Mouse (Mus musculus) adrenal gland, postnatal 14 days (tissue): Measurements from ENCODE around the gene Lrrc23. TPM values are rescaled to one million over a fixed set of nuclear protein-coding genes. Genes with fewer than 3 reads are reported as not detected.
"Not testable (repeated sequence)": the region's sequence is repeated elsewhere in the genome, so short reads cannot be mapped to it uniquely, and the experiment has no call there.

Experiments used
- DNase-seq: peaks from one replicate; pipeline ENCODE4 v3.0.0; 2021; ENCODE audit warnings: mixed read lengths
- long read RNA-seq, 2 experiments: library from polyadenylated mRNA; stranded (forward); transcript quantifications; one replicate each; pipeline ENCODE4 v2.0.0; 2021
- total RNA-seq: library from RNA; stranded (reverse); gene quantifications from 2 replicates; pipeline ENCODE4 v1.2.3, GENCODE M21; 2021

Gene Lrrc23
- total RNA-seq, result not detected in 2 replicates
- long read RNA-seq, experiment 1, result 0 reads
- long read RNA-seq, experiment 2, result 0 reads

DNA sequence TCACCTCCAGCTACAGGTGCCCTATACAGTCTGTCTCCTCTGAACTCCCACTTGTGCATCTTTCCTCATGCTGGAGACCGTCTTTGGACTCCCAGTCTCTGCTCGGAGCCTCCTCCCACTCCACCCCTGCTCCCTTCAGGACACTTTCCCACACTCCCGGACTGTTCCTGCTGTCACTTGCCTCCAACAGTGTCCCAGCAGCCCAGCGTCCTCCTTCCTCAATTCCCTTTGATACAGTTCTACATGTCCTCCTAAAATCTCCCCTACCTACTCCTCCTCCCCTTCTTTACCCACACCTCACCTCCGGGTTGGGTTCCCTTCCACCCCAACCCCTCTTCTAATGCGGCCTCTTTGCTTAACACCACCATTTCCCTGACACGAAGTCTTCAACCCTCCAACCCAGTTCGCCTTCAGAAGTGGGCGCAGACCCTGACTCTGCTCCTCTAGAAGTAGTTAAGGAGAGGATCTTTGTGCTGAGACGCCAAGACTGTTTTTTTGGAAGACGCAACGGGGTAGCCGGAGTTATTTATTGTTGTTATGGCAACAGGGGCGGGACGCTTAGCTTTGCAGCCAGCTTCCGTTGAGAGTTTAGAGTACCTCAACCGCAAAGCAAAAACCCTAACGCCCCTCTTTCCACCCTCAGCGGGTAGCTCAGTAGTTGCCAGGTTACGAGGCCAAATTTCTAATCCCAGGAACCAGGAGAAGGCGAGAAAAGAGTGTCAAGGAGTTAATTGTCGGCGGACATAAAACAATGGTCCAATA, at the start of gene Lrrc23:
Gene Lrrc23, minus strand, starts transcription at position 506 of the 762 bp plus-strand sequence.
- peak; percentile 54 for DNase-seq

DNA sequence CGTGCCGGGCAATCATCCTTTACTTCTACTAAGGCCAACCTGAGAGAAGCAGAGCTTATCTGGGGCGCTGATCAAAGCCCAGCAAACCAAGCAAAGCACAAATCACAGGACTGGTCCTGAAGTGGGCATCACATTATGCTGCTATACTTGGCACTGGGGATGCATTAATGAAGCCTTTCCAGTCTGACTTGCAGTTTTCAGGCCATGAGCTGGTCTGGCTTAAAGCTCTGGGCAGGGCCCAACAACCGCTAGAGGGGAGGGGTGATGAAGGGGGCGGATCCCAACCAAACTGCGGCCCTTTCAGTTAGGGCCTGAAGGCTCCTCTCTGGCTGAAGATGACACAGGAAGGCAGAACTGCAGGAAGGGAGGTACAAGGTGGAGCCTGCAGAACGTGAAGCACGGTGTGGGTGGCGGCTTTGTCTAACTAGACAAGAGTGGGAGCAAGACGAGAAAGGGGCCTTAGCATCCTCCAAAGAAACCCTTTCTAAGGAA, 48.6 kb upstream of the Lrrc23 start:
- DNase-seq, result peak; percentile 77

DNA sequence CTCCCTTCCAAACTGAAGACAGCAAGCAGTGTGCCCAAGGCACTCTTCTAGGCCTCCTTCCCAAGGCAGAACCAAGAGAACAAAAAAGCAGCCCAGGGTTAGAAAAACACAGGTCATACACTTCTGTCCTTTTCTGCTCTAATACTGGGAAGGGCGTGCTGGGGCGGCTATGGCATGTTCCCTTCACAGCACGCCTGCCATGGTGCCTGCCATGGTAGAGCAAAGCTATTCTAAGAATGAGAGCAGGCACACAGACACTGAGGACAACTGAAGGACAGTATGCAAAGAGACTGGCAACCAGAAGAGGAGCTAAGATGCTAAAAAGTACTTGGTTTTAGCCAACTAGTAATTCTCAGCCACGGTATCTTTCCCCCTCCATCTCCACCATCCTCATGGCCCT, 42.5 kb upstream of the Lrrc23 start:
- DNase-seq, result no peak

DNA sequence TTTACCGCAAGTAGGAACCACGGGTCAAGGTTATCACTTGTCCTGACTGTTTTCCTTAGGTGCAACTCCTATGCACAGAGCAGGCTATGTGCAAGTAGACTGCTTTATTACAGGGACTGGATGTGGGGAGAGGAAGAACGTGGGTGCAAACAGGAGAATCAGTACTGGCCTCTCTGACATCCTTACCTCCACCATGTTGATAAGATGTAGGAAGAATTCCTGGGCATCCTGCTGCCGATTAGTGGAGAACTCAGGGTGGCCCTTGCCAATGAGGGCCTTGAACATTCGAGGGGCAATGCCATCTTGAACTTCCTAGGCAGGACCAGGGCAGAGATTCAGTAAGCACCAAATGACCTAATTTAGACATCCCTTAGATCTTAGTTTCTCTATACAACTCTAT, 41.4 kb upstream of the Lrrc23 start:
- DNase-seq, result no peak

DNA sequence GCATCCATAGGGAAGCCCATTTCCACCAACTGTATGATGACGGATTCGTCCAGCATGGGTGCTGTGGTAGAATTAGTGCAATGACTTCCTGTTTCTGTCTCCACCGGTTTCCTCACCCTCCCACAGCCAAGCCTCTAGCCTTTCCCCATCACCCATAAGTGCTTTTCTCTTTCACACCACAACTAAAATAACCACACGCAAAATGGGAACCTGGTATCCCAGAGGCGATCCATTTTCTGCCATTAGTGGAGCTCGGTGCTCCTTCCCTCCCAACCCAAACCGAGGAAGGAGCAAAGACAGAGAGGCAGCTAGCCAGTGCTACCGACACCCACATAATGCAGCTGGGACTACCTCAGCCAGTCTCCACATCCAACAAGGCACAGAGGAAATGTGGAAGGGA, 38.4 kb upstream of the Lrrc23 start:
- DNase-seq, result no peak

DNA sequence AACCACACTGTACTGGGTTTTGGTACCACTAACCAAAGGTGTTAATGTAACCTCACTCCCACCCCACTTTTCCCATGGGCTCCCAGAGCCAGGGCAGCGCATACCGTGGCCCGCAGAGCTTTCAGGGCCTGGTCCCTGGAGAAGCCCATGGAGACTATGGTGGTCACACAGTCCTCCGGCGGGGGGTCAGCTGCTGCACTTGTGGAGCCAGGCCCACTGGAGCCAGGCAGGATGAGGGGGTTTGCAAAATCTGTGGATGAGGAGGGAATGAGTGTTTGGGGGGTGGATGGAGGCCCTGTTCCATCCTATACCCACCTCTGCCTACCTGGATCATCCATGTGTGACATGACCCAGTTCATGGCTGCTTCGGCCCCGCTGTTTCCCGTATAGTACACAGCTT, 38.0 kb upstream of the Lrrc23 start:
- DNase-seq, result no peak

DNA sequence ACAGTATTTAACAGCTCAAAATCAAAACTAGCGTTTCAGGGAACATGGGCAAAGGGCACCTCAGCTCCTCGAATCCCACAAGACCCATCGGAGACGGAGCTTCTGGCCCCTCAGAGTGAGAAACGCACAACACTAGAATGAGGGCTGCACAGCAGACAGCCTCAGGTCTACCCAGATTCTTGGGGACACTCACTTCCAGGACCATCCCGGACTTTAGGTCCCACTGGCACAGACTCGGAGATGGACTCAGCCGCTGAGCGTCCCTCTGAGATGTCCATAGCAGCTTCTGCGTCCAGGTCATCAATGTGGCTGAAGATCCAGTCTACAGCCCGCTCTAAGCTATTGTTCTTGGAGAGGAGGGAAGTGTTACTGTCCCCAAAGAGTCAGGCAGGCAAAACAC, 37.6 kb upstream of the Lrrc23 start:
- no peak for DNase-seq

DNA sequence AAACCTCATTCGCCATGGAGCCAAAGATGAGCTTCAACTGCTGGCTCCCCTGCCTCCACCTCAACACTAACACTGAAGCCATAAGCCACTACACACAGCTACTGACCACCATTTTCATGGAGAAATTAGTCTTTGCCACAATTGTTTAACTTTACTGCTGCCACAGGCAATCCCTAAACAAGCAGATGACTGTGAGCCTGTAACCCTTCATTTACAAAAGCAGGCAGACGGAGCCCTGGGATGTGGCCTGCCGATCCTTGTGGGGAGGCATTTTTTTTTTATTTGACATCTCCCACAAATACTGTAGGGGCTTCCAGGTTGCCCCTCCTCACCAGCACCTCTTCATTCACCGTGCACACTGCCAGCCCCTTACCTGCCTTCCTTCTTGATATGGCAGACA, 37.1 kb upstream of the Lrrc23 start:
- no peak for DNase-seq

DNA sequence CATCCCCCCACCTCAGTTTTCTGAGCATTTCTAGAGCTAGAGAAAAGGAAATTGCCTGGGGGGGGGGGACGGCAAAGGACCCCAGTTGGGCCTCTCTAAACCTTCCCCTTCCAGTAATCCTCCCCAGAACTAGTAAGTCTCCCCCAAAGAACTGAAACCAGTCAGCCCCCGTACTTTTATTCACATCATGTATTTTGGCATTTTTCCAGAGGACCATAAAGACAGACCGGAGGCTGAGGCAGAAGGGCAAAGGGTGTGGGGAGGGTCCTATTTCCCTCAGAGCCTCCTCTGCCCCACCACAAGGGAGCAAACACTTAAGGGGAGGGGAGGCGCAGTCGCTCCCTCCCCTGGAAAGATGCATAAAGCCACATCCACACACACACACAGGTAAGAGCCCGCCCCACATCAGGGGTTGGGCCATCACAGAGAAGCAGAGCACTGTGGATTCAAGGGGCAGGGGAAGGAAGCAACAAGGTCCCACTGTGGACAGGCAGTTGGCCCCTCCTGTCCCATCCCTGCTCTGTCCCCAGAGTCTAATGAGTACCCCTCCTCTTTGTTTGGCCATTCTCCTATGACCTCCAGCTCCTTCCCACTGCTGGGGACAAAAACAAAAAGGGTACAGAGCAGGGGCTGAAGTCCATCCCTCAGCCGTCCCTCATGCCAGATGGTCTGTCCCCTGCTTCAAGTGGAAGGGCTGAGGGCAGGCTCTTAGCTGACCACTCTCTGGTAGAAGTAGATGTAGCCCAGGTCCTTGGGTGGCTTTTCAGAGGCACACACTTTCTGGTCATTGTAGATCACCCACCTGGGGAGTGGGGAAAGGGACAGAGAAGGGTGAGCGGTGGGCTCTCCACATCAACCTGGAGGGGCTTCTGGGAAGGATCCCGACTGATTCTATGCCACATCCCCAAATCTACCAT, 35.6 kb upstream of the Lrrc23 start:
- DNase-seq, result no peak

DNA sequence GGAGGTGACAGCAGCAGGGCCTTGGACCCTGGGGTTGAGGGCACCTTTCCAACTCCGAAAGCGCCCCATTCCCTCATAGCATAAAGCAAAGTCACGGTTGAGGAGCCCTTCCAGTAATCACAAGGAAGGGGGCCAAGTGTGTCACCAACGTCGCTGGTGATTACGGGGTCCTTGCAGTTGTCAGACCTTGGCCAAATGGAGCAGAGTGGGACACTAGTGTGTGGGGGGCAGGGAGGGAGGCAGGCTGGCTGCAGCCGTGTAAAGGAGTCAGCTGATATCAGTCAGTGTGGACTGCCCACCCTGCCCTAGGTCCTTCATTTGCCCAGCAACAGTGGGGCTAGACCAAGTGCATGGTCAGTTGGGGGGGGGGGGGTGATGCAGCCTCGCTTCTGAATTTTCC, 34.9 kb upstream of the Lrrc23 start:
- peak; percentile 62 for DNase-seq

DNA sequence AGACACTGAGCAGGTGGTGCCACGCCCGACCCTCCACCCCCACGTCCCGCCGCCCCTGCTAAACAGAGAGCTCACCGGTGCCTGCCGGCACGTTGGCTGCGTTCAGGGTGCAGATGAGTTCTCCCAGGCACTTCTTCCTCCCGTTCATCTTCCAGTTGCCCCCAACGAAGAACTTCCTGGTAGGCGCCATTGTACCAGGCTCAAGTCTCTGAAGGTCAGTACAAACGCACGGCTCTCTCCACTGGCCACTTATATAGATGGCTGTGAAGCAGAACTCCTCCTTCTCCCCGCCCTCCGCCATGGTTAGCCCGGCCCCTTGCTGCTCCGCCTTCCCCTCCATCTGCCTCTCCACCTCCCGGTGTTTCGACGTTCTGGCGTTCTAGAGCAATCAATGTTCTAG, 34.4 kb upstream of the Lrrc23 start, which contains the start of gene Tpi1:
Gene Tpi1, minus strand, starts transcription at position 364 of the 400 bp plus-strand sequence.
- DNase-seq, result peak; percentile 96

DNA sequence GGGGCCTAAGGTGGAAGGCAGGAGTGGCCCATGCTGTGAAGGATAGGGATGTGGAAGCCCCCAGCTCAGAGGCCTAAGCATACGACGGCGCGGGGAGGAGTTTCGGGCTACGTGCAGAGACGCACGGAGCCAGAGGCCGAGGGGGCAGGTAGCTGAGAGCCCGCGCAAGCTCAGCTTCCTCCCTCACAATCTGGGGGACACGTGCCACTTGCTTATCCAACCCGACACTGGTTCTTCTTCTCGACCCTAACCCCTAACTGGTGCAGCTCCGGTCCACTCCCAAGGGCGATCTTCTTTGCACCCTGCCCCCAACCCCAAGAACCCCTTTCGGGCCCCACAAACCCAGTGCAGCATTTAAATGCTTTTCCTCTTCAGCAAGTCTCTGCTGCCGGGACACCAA, 34.0 kb upstream of the Lrrc23 start:
- DNase-seq, result peak; percentile 82

DNA sequence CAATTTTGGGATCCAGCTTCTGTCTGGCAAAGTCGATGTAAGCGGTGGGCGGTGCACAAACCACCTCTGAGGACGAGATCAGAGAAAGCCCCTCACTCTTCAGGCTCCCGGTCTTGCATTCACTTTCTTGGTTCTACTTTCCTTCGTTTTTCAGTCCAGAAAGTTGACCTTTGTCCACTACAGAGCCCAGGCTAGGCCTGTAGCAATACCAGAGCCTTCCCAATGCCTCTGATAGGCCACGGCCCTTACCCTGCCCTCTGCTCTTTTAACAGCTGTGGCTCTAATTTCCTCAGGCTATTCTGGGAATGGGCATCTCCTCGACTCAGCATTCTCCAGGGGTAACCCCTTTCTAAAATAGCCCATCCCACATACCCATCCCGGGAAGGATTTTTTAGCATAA, 33.3 kb upstream of the Lrrc23 start:
- DNase-seq, result no peak

DNA sequence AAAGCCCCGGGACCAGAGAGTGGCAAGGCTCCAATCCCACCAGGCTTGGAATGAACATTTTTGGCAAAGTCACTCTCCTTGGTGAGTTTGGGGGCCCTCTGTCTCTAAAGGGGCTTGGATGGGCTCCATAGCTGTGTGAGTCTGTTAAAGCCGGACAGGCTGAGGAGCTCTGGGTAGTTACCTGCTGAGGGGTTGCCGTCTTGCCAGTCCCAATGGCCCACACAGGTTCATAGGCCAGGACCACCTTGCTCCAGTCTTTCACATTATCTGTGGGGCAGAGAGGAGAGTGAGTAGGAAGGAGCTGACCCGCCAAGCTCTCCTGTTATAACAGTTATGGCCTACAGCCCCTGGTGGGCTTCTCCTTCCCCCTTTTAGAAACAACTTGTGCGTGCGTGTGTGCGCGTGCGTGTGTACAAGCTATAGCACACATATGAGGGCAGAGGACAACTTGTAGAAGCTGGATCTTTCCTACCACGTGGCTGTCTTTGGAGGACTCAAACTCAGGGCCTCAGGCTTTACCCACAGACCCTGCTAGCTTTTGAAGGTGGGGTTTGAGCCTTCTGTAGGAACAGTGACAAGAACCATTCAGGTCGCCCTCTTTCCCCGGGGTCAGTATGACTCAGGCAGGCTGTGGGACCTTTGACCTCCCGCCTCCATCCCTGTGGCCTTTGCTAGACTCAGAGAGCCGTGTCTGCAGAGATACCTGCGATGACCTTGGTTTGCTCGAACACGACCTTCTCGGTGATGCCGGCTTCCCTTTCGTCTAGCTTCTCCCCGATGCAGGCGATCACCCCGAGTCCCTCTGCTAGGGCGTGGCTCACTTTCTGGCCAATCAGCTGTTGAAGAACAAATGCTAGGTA, 32.4 kb upstream of the Lrrc23 start:
- DNase-seq, result no peak

DNA sequence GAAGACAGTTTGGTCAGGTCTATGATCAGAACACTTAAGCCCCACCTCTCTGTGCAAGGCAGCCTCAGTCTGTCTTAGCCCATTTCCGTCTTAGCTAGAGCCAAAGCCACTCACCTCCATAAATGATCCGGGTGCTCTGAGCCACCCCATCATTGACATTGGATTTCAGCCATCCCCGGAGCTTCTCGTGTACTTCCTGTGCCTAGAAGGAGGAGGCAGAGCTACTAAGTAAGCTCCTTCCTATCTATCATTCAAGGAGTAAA, 31.8 kb upstream of the Lrrc23 start:
- DNase-seq, result no peak

DNA sequence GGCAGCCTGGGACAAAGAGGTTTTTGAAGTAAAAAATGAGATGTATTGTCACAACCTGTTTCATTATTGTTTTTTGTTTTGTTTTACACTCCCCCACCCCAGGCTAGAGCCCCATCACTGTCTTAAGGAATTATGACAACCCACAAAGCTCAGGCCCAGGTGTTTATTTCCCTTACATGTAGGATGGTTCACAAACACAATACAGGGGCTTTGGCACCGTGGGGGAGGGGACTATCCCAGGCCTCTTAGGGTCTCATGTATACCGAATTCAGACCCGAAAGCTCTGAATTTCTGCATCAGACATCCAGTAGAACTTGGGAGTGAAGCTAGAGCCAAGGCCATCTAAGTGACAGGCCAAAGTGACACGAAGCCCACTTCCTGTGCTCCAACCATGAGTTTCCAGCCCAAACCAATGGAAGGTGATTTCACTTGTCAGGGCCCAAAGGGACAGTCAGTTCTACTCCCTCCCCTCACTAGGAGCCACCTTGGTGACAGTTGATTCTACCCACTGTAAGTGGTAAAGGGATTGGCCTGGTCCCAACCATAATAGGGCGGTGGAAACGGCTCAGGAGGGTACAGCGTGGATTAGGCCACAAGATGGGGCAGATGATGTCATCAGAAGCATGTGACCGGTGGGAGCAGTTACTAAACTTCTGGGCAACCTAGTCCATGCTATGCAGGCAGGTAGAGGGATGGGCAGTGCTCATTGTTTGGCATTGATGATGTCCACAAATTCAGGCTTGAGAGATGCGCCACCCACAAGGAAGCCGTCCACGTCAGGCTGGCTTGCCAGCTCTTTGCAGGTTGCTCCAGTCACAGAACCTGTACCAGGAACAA, 31.3 kb upstream of the Lrrc23 start:
- DNase-seq, result not testable (repeated sequence)

DNA sequence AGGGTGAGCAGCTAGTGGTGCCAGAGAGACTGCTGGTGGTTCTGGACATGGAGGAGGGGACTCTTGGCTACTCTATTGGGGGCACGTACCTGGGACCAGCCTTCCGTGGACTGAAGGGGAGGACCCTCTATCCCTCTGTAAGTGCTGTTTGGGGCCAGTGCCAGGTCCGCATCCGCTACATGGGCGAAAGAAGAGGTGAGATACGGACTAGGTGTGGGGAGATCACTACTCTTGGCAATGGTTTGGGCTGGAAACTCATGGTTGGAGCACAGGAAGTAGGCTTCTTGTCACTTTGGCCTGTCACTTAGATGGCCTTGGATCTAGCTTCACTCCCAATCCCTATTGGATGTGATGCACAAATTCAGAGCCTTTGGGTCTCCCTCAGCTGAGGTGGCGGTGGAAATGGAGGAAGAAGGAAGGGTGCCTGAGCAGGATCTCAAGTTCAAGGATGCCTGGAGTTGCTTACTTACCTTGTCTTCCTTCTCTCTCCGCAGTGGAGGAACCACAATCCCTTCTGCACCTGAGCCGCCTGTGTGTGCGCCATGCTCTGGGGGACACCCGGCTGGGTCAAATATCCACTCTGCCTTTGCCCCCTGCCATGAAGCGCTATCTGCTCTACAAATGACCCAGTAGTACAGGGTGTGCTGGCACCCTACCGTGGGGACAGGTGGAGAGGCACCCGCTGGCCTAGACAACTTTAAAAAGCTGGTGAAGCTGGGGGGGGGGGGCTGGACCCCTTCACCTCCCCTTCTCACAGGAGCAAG, 30.4 kb upstream of the Lrrc23 start:
- no peak for DNase-seq

DNA sequence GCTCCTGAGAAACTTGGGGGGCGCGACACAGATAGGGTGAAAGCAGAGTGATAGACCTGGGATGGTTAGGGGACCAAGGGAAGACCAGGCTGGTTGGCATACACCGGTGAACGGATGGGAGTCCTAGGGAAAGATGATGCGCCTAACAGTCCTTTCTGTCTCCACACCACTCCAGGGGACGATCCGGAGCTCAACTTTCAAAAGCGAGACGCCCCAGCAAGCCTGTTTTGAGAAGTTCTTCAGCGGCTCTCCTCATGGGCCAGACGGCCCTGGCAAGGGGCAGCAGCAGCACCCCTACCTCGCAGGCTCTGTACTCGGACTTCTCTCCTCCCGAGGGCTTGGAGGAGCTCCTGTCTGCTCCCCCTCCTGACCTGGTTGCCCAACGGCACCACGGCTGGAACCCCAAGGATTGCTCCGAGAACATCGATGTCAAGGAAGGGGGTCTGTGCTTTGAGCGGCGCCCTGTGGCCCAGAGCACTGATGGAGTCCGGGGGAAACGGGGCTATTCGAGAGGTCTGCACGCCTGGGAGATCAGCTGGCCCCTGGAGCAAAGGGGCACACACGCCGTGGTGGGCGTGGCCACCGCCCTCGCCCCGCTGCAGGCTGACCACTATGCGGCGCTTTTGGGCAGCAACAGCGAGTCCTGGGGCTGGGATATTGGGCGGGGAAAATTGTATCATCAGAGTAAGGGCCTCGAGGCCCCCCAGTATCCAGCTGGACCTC, 29.7 kb upstream of the Lrrc23 start:
- DNase-seq, result peak; percentile 92

DNA sequence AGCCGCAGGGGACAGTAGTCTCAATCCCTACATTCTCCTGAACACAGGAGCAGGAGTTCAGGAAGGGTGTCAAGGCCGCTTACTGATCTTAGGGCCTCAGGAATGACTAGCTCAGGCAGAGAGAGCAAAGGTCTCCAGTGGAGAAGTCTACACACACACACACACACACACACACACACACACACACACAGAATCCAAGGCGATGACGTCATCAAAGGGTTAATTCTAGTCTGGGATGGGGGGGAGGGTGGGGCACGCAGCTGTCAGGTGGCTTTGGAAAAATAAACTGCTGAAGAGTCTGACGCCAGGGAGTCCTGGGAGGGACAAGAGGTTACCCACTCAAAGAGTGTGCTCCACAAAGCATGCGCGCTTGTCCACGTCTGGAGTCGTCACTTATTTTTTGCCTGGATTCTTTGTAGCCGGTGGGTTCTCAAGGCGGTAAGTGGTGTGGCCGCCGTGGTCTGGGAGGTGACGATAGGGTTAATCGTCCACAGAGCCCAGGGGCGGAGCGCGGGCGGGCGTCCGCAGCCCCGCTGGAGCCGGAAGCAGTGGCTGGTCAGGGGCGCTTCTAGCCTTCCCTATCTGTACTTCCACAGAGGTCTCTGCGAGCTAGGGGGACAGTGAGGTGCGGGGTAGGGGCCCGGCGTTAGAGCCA, 29.0 kb upstream of the Lrrc23 start, which contains the start of gene Spsb2:
Gene Spsb2, plus strand, starts transcription at position 304 of the 655 bp plus-strand sequence.
- peak; percentile 87 for DNase-seq
